Mouse (Mus musculus) G1E-ER4 (cell line): ENCODE results near the gene Gm28035. TPM values are rescaled to one million over a fixed set of nuclear protein-coding genes. Genes with fewer than 3 reads are reported as not detected.

Experiments
- GATA1 ChIP-seq: IDR thresholded peaks from one replicate; pipeline ENCODE4 v1.8.0; 2012; ENCODE audit warnings: low read length, inconsistent platforms
- polyA plus RNA-seq: library from polyadenylated mRNA; stranded (reverse); fragments of >175 nt; gene quantifications from 2 replicates; pipeline ENCODE4 v1.2.3, GENCODE M21; 2012

The Gm28035 gene
- polyA plus RNA-seq, 1 experiment = 2.0 TPM

DNA sequence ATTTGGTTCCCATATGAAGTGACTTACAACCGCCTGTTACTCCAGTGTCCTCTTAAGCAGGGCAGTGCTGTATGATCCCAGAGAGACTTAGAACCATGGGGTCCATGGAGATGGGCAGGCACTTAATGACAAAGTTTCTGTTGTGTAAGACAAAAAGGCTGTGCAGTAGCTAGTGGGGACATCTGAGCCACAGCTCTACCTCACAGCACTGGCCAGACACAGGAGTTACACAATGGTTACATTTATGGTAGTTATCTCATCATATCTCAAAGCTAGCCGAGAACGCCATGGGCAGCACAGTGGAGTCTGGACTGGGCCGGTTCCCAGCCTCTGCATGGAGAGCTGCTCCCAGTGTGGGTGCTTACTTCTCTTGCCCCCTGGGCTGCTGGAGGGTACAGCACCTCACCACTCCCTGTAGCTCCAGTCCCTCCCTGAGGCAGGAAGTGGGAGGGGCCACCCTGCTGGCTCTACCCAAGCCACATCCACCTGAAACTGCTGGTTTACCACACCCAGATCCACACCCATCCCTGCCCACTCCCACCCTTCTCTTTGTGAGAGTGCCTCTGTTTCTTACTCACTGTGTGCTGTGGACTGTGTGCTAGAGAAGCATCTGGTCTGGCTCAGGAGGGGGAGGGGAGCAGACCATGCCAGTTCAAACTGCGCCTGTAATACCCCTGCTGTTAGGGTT lies 11.2 kb downstream of the Gm28035 start:
- no peak for TF ChIP-seq GATA1

DNA sequence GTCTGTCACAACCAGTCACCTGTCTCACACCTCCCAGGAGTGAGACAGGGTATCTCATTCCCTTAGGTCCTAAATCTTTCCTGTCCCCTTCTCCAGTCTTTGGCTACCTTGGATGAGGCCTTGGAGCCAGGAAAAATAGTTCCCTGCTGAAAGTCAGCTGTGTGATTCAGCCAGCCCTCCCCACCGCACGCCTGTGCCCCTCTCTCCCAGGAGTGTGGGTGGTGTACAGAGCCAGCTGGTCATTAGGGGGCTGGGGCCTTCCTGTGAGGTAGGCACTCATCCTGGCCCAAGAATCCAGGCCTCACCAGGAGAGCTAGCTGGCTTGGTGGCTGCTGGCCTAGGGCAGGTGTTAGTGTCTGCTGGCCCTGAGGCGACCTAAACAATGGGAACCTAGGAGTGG lies 12.2 kb downstream of the Gm28035 start:
- no peak for TF ChIP-seq GATA1

DNA sequence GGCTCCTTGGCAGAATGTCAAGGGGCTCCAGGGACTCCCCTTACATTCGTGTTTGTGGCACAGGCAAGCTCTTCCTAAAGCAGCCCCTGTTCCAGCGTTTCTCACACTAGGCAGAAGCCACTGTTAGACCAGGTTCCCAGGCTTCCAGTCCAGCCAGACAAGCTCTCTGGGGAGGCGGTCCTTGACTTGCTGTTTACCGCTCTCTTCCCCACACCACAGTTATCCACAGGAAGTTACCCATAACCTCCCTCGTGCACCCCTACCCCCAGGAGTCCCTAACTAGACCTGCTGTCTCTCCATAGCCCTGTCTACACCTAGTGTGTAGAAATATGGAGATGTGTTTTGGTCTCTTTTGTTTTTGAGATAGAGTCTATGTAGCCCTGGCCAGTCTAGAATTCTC lies 13.4 kb downstream of the Gm28035 start:
- no peak for TF ChIP-seq GATA1

DNA sequence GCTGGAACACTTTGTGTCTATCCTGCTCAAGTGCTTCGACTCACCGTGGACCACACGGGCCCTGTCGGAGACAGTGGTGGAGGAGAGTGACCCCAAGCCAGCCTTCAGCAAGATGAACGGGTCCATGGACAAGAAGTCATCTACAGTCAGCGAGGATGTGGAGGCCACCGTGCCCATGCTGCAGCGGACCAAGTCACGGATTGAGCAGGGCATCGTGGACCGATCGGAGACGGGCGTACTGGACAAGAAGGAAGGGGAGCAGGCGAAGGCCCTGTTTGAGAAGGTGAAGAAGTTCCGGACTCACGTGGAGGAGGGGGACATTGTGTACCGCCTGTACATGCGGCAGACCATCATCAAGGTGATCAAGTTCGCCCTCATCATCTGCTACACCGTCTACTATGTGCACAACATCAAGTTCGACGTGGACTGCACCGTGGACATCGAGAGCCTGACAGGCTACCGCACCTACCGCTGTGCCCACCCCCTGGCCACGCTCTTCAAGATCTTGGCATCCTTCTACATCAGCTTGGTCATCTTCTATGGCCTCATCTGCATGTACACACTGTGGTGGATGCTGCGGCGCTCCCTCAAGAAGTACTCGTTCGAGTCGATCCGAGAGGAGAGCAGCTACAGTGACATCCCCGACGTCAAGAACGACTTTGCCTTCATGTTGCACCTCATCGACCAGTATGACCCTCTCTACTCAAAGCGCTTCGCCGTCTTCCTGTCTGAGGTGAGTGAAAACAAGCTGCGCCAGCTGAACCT lies 15.4 kb downstream of the Gm28035 start:
- no peak for TF ChIP-seq GATA1

DNA sequence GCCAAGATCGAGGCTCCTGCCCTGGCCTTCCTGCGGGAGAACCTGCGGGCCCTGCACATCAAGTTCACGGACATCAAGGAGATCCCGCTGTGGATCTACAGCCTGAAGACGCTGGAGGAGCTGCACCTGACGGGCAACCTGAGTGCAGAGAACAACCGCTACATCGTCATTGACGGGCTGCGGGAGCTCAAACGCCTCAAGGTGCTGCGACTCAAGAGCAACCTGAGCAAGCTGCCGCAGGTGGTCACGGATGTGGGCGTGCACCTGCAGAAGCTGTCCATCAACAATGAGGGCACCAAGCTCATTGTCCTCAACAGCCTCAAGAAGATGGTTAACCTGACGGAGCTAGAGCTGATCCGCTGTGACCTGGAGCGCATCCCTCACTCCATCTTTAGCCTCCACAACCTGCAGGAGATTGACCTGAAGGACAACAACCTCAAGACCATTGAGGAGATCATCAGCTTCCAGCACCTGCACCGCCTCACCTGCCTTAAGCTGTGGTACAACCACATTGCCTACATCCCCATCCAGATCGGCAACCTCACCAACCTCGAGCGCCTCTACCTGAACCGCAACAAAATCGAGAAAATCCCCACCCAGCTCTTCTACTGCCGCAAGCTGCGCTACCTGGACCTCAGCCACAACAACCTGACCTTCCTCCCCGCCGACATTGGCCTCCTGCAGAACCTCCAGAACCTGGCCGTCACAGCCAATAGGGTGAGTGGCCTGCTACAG lies 16.4 kb downstream of the Gm28035 start:
- TF ChIP-seq GATA1 = no peak

DNA sequence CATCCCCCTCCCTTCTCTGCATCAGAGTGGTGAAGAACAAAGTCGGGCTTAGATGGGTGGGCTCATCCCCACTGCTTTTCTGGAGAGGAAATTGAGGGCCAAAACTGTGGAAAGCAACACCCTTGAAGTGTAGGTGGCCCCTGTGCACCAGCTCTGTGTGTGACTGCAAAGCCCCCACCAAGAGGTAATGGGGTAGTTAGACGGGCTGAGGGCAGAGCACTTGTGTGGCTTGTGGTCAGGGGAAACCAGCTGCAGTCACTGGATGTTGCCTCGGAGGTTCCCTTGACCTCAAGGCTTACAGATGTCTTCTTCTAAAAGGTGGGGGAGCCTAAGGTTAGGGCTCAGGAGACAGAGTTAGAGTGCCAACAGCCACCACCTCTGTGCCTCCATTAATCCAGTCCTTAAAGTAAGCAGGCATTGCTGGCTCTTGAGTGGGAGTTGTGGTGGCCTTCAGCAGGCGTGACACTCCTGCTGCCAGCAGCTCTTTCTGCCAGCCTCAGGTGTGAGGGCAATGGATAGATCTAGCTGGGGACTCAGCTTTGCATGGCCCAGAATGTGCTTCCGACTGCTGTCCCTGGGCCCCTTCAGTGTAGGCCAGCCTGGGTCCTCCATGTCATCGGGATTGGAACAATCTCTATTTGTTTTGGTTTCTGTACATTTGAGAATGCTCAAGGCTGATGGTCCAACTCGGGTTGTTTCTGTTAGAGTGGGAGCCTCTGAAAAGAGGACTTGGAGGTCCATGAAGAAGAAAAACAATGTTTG lies 17.5 kb downstream of the Gm28035 start:
- TF ChIP-seq GATA1 = no peak

DNA sequence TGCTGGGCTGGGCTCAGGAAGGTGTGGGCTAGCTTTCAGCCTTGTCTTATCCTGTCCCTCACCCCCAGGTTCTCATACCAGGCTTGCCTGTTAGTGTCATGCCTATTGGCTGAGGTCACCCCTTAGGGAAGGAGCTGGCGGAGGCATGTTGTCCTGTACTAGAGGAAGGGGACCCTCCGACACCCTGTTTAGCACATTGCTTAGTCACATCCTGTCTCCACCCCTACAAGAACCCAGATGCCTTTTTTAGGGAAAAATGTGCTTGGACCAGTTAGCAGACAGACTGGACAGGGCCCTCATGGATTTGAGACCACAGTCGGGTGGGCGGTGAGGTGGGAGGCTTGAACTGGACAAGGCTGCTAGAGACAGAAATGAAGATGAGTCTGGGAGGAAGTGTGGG lies 18.2 kb downstream of the Gm28035 start:
- TF ChIP-seq GATA1 = no peak

DNA sequence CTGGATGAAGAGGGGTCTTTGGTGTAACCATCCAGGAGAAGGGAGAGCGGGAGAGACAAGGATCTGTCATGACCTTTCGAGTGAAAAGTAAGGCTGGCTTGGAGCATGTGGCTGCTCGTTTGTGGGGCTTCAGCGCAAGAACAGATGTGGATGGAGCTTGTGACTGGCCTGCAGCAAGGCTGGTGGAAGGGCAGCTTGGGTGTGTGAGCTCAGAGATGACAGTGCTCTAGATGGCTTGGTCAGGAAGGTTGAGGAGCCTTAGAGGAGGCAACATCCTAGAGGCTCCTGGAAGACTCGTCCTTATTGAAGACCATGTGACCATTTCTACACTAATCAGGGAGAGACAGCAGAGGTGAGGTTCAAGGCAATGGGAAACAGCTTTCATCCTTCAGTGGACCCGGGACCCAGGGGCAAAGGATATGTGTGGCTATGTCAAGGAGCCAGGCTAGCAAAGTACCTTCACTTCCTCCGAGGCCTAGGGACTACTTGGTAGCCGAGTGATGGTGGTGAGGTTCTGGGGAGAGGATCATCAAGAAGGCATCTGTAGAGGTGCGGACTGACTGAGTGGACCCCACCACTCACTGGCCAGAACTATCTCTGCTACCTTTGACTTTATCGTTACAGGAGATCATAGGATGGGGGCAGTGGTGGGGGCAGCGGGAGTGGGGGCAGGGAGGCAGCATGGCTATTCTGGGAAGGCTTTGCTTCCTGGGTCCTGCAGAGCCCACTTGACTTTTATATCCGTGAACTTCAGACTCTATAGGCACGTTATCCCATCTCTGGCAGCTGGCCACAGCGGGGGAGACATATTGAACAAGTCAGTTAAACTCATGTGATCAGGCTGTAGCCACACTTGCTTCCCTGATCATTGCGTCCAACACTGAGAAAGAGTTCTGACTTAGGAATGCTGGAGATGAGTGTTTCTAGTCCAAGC lies 19.0 kb downstream of the Gm28035 start:
- TF ChIP-seq GATA1 = no peak

DNA sequence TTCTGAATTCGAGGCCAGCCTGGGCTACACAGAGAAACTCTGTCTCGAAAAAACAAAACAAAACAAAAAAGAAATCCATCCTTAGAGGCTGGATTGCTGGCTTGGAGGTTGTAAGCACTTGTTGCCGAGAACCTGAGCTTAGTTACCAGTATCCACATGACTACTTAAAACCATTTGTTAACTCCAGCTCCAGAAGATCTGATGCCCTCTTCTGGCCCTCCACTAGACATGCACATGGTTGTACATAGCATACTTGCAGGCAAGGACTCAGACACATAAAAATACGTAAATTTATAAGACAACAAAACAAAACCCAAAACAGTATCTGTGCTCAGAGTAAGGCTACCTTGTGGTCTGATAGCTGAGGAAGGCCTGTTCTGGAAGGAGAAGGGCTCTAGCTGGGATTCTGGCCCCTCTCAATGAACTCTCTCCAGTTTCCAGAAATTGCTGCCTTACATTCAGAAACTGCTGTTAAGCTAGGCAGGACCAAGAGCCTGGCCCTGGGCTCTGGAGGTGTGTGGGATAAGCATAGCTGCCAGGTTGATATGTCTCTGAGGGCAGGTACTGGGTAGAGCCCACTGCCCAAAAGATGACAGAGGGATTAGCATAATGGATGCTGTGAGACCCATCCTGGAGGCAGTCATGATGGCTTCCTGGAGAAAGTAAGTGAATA lies 20.8 kb downstream of the Gm28035 start:
- no peak for TF ChIP-seq GATA1

DNA sequence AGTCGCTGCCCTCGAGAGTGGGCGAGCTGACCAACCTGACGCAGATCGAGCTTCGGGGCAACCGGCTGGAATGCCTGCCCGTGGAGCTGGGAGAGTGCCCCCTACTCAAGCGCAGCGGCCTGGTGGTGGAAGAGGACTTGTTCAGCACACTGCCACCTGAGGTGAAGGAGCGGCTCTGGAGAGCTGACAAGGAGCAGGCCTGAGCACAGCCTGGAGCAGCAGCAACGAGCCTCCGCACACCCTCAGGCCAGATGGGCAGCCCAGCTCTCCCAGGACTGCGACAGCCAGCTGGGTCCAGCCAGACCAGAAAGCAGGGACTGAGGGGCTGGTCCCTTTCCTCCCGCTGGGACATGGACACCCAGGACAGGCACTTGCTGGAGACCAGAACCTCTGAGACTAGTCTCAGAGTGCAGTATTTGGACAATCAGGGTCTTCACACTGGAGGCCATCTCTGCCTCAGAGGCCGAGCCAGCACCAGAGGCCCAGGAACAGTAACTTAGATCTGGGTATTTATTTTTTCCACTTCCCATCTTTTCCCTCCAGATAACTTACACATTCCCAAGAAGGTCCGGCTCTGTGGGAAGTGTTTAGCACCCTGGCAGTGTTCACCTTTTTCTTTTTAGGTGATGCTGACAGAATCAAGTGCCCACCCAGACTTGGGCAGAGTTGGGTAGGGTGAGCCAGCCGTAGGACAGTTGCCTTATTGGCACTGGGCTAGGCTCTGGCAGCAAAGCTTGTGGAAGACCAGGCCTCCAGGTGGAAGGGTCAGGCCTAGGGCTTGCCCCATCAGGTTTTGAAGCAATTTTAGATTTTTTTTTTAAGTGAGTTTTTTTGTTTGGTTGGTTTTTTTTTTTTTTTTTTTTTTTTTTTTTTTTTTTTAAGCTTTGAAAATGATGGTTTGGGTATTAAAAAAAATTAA lies 21.8 kb downstream of the Gm28035 start:
- TF ChIP-seq GATA1 = no peak

DNA sequence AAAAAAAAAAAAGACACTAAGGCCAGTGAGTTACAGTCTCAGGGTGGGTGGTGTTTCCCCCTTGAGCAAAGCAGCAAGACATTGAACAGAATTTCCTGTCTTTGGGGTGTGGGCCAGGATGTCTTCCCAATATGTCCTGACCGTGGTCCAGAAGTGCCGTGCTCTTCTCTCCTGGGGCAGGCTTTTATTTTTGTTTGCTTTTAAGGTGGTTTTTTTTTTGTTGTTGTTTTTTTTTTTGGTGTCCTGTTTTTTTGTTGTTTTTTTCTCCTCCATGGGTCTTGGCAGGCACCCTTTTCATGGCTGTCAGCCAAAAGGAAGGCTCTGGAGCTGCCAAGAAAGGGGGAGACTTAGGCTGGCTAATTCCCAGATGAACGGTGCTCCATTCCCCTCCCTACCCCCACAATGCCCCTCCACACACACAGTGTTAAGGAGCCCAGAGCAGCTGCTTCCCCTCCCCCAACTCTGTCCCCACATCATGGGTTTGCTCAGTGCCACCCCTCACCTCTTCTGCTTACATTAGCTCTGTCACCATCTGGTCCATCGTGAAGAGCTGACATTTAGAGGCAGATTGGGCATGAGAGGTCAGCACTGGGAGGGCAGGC lies 22.6 kb downstream of the Gm28035 start:
- no peak for TF ChIP-seq GATA1

DNA sequence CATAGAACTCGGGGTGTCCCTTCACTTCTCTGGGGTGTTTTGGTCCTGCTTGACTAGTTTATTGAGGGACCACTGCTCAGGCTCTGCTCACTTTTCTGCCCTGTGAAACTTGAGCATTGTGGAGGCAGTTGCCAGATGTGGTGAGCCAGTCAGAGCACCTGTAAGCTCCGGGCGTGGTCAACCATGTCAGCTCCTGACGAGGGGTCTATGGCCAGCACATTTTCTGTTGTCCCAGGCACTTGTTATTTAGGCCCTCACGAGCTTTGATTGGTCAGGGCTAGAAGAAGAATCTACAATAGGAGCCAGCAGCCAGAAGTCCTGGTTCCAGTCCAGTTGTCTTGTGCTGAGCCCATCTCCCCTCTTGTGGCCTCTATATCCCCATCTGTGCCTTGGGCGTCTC lies 23.4 kb downstream of the Gm28035 start:
- no peak for TF ChIP-seq GATA1
